Mouse (Mus musculus): ENCODE measurements around the gene Pcnp.
A peak's percentile ranks its signal among the peaks of the same experiment; 100 is the strongest.
"Not testable (repeated sequence)": the region's sequence is repeated elsewhere in the genome, so short reads cannot be mapped to it uniquely, and the experiment has no call there.

Pcnp gene

GRCm38 (mm10) chr16:56029661-56030082, at the start of gene Pcnp:
Gene Pcnp, minus strand, starts transcription at chr16:56029739.
- peak; percentile 95 for DNase-seq (ENCODE audit: low spot score)

DNA sequence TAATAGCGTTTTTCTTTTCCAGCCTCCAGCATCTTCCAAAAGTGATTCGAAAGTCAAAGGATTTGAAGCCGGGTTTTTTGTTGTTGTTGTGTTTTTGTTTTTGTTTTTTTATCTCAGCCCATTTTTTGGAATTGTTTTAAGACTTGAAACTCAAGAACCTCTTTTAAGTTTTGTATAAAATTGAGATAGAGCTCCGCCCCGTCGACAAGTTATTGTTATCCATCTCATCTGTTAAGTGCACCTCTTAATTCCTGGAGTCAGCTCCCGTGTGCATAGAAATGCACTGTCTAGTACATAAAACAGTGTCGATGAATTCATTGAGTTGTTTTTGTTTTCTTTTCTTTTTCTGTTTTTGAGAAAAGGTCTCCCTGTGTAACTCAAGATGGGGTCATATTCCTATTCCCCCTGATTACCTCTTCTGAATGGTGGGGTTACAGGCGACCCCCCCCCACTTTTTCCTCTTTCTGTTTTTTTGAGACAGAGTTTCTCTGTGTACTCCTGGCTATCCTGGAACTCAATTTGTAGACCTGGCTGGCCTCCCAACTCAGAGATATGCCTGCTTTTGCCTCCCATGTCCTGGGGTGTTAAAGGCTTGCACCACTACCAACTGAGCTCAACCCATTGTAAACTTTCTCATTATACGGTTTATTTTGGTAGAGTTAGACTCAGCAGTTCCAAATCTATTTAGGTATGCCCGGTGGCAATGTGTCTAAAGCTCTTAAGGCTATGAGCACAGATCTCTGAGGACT, 46.8 kb upstream of the Pcnp start:
- DNase-seq (ENCODE audit: low spot score), result no peak

DNA sequence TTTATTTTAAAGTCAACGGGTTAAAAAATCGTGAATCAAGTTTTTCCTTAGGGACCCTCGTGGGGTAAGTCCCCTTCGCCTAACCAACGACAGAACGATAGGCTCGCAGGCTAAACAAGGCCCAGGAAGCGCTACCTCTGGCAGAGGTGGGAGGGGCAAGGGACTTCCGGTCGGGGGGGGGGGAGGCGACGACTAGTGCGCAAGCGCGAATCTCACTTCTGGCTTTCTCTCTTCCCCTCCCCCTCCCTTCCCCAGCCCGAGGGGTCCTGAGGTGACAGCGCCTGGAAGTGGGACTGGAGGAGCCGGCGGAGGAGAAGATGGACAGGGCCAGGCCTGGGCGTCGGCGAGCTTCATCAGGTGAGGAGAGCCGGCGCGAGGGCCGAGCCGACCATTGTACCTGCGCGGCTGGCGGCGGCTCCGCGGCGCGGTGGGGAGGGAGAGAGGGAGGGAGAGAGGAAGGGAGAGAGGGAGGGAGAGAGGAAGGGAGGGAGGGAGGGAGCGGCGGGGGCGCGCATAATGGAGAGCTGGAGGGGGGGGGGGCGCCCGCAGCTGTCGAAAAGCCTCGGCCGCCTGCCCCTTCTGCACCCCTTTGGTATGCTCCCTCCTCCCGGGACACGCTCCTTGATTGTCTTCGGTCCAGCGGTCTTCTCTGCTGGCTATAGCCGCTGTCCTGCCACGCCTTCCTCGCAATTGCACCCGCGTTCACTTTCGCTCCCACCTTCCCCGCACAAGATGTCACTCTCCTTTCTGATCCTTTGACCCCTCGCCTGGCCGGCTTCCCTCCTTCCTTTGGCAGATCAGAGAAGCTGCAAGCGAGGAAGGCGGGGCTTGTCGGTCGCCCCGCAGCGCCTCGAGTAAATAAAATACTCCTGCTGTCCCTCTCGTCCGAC, 45.9 kb upstream of the Pcnp start:
- DNase-seq (ENCODE audit: low spot score), result peak; percentile 80

DNA sequence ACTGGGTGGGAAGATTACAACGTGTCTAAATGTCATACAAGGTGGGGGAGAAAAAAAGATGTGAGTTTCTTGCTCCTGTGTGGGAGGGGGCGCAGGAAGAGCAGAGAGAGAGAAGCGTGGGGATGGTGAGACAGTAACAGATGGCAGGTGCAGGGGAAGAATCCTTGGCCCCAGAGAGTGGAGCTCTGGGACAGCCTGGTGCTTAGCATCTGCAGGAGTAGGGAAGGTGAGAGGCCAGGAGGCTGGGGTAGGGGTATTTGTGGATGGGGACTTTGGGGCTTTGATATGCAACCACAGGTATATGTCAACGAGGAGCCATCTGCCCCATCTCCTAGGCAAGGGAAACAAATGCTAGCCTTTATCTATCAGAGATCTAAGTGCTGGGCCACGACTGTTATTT, 45.0 kb upstream of the Pcnp start:
- no peak for DNase-seq (ENCODE audit: low spot score)

DNA sequence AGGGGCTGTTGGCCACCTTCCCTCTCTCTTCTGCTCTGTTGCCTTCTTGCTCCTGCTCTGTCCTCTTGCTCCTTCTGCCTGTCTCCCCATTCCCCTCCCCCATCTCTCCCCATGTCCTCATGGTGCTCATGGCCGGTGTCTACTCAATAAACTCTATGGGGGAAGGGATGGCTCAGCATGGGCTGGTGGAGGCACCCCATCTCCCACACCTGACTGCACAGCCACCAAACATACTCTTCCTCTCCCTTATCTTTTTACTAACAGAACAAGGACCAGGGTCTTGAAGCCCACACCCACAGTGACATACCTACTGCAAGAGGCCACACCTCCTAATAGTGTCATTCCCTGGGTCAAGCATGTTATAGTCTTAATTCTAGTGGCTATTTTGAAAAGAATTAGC, 44.6 kb upstream of the Pcnp start:
- DNase-seq (ENCODE audit: low spot score), result no peak

GRCm38 (mm10) chr16:56073150-56073549, 43.6 kb upstream of the Pcnp start:
- DNase-seq (ENCODE audit: low spot score), result not testable (repeated sequence)

DNA sequence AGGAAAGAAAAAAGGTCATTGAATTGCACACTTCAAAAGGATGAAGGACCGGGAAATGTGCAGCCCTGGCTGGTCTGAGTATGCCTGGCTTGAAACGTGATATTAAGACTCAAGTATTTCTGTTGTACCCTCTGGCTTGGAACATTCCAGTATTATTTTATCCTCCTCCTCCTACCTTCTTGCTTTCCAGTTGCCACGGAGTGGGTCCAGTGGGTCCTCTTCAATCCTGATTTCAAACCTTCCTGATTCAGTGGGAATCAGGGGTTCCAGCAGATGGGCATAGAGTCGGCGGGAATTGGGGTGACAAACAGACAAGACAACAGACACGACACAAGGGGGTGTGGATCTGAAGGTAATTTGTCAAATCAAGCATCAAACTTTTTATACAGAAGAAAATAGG, 43.0 kb upstream of the Pcnp start:
- no peak for DNase-seq (ENCODE audit: low spot score)

- DNase-seq (ENCODE audit: low spot score), result no peak
These were observed 42.0 kb upstream of the Pcnp start for GRCm38 (mm10) chr16:56071317-56072232.

GRCm38 (mm10) chr16:56068523-56069070, 39.1 kb upstream of the Pcnp start:
- DNase-seq (ENCODE audit: low spot score), result no peak

DNA sequence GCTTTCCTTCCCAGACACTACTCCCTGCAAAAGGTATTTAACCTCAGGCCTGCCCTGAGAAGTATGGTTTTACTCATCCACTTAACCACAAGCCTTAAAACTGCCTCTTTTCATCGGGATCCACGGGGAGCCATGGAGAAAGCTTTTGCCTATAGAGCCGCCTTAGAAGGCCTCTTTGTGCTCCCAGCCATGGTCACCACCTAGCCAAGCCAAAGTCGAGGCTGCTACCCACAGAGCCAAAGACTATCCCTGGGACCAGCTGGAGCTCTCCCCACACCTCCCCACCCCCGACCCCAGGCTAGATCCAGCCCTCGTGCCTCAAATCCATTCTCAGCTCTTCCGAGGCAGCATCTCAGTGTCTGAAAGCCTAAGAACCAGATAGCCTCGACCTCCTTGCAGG, 36.6 kb upstream of the Pcnp start:
- no peak for DNase-seq (ENCODE audit: low spot score)

GRCm38 (mm10) chr16:56064334-56064990, 34.9 kb upstream of the Pcnp start:
- DNase-seq (ENCODE audit: low spot score), result no peak

- DNase-seq (ENCODE audit: low spot score), result no peak
These were observed 33.4 kb upstream of the Pcnp start for GRCm38 (mm10) chr16:56062981-56063380.

DNA sequence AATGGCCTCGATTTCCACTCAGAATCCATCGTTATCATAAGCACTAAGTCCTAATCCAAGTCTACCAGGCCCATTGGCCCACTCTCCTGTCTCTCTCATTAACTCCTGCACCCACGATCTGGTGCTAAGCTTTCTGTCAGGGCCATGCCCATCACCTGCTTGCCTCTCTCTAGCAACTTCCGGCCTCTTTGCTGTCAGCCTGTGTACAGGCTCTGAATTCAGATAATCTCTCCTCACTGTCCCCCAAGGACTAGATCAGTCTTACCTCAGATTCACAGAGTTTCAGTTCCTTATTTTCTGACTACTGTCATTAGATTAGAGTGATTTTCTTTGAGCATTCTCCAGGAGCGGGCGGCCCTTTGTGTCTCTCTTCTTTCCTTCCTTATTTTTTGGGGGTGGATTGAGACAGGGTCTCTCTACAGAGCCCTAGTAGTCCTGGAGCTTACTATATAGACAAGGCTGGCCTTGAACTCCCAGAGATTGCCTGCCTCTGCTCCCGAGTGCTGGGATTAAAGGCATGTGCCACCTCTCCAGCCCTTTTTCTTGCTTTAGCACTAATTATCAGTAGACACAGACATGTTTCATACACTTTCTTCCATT, 32.6 kb upstream of the Pcnp start:
- DNase-seq (ENCODE audit: low spot score), result no peak

DNA sequence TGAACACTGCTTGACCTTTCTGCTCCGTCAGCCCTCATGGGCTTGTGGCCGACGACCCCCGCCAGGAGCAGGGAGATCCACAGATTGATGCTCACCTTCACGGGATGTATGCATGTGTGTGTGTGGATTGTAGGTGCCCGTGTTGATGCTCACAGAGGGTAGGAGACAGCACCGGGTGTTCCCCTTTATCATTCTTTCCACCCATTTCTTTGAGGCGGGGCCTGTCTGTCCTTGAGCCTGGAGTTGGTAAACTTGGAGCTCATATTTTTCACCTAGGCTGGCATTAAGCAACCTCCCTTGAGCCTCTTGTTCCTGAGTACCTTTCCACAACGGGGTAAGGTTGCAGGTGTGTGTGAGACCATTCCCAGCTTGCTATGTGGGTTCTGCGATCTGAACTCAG, 28.6 kb upstream of the Pcnp start:
- no peak for DNase-seq (ENCODE audit: low spot score)

- DNase-seq (ENCODE audit: low spot score), result no peak
These were observed 27.5 kb upstream of the Pcnp start for GRCm38 (mm10) chr16:56056944-56057590.

GRCm38 (mm10) chr16:56055911-56056310, 26.4 kb upstream of the Pcnp start:
- DNase-seq (ENCODE audit: low spot score), result no peak

DNA sequence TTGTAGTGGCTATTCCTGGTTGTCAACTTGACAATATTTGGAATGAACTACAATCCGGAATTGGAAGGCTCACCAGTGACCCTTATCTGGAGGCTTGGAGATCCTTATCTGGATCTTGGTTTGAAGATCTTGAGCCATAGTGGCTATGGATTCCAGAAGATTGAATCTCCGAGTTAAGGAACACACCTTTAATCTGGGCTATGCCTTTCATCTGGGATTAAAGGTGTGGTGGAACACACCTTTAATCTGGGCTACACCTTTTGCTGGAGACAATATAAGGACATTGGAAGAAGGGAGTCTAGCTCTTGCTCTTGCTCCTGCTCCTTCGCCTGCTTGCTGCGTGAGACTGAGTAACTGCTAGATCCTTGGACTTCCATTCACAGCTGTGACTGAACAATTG, 18.5 kb upstream of the Pcnp start, which contains the start of gene Senp7:
Gene Senp7 (plus strand): TSS at position 301 of the 400 bp plus-strand sequence.
- DNase-seq (ENCODE audit: low spot score), result not testable (repeated sequence)

GRCm38 (mm10) chr16:56038090-56038489, 8.6 kb upstream of the Pcnp start:
- DNase-seq (ENCODE audit: low spot score), result no peak

GRCm38 (mm10) chr16:56037138-56038010, 7.8 kb upstream of the Pcnp start, which contains the start of gene Trmt10c:
Gene Trmt10c, minus strand, starts transcription at chr16:56037819.
- DNase-seq (ENCODE audit: low spot score), result peak; percentile 88
